Mouse (Mus musculus) forebrain, embryonic 12.5 days (tissue): ENCODE results near the gene Tmem40. TPM values are rescaled to one million over a fixed set of nuclear protein-coding genes. Genes with fewer than 3 reads are reported as not detected.

ENCODE experiments used
- ATAC-seq: fragments of 200-750 bp; cut with Nextera tagmentation; 2 replicates; pipeline ENCODE4 v1.8.0; 2017; ENCODE audit warnings: moderate TSS enrichment; ENCODE audit not compliant: low FRiP score
- H3K27ac ChIP-seq: fragments of 300-500 bp; sonication (generic); 2 replicates; pipeline ENCODE4 v1.5.1; 2016; ENCODE audit warnings: mild to moderate bottlenecking
- H3K27me3 ChIP-seq: fragments of 300-500 bp; sonication (generic); 2 replicates; pipeline ENCODE4 v1.6.1; 2016; ENCODE audit warnings: mild to moderate bottlenecking
- H3K36me3 ChIP-seq: fragments of 300-500 bp; sonication (generic); replicated peaks from 2 replicates; pipeline ENCODE4 v1.6.1; 2016; ENCODE audit warnings: mild to moderate bottlenecking
- H3K4me1 ChIP-seq: fragments of 300-500 bp; sonication (generic); 2 replicates; pipeline ENCODE4 v1.6.1; 2016
- H3K4me2 ChIP-seq: fragments of 300-500 bp; sonication (generic); 2 replicates; pipeline ENCODE4 v1.6.1; 2016; ENCODE audit warnings: mild to moderate bottlenecking, moderate library complexity
- H3K4me3 ChIP-seq: fragments of 300-500 bp; sonication (generic); replicated peaks from 2 replicates; pipeline ENCODE4 v1.5.1; 2016; ENCODE audit warnings: mild to moderate bottlenecking
- H3K9ac ChIP-seq: fragments of 300-500 bp; sonication (generic); 2 replicates; pipeline ENCODE4 v1.6.1; 2016; ENCODE audit warnings: mild to moderate bottlenecking
- H3K9me3 ChIP-seq: fragments of 300-500 bp; sonication (generic); 2 replicates; pipeline ENCODE4 v1.6.1; 2016
- WGBS: fragments of 180-500 bp; shearing (Covaris S2); methylation state at CpG from one replicate; pipeline ENCODE4 v1.1.7; 2016; 5-methylcytosine and 5-hydroxymethylcytosine counted together
- microRNA-seq: library from miRNA; unstranded; fragments of <30 nt; microRNA quantifications from one replicate; pipeline ENCODE4, GENCODE M21; 2017
- polyA plus RNA-seq: library from polyadenylated mRNA; unstranded; fragments of >200 nt; fragmentation: Nextera tagmentation; extraction: Ambion mirVana; gene quantifications from 2 replicates; pipeline ENCODE4 v1.2.1, GENCODE M21; 2016

Tmem40 gene
- polyA plus RNA-seq, 1 experiment from 2014 or later = 0.87 TPM

DNA sequence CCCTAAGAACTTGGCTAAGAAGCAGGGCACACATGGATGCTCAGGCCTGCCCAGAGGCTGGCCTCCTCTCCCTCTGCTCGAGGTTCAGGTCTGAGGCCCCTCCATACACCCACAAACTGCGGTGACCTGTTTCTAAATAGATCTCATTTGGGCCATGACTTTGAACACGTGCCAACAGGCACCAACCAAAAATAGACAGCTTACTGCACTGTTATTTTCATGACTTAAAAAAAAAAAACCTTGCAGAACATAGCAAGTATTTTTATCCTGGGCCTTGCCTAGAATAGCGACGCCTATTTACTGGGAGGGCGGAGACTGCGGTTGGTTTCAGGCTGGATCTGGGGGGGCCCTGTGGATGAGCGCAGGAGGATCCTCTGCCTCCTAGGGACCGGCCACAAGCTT is 67.8 kb downstream of the Tmem40 start:
- no peaks in the 10 kb centered on the region for H3K36me3 ChIP-seq
- H3K4me1 ChIP-seq = no peaks in the 10 kb centered on the region; the same call in 1 of the 2 replicates
- 59% methylated on average over 9 of the region's 9 CpGs for WGBS

GRCm38 (mm10) chr6:115692963-115693730 is 69.1 kb downstream of the Tmem40 start:
- Histone ChIP-seq H3K4me1 (no peaks in the 10 kb centered on the region; the same call in 1 of the 2 replicates), H3K9ac (no peak overlapping the region), H3K36me3 (no peaks in the 10 kb centered on the region), H3K27me3 (no peaks in the 10 kb centered on the region), H3K27ac (no peak overlapping the region), H3K4me2 (no peak overlapping the region), H3K4me3 (no peak overlapping the region), H3K9me3 (no peaks in the 10 kb centered on the region)
- no peak for ATAC-seq
- WGBS = 68% methylated on average over 5 of the region's 5 CpGs

More for the DNA sequence above, 67.8 kb downstream of the Tmem40 start:
- H3K27ac ChIP-seq = no peak overlapping the region
- no peaks in the 10 kb centered on the region for H3K9me3 ChIP-seq
- ATAC-seq = no peak
- H3K9ac ChIP-seq = no peak overlapping the region
- no peak overlapping the region for H3K4me3 ChIP-seq
- H3K4me2 ChIP-seq = no peak overlapping the region
- no peaks in the 10 kb centered on the region for H3K27me3 ChIP-seq

DNA sequence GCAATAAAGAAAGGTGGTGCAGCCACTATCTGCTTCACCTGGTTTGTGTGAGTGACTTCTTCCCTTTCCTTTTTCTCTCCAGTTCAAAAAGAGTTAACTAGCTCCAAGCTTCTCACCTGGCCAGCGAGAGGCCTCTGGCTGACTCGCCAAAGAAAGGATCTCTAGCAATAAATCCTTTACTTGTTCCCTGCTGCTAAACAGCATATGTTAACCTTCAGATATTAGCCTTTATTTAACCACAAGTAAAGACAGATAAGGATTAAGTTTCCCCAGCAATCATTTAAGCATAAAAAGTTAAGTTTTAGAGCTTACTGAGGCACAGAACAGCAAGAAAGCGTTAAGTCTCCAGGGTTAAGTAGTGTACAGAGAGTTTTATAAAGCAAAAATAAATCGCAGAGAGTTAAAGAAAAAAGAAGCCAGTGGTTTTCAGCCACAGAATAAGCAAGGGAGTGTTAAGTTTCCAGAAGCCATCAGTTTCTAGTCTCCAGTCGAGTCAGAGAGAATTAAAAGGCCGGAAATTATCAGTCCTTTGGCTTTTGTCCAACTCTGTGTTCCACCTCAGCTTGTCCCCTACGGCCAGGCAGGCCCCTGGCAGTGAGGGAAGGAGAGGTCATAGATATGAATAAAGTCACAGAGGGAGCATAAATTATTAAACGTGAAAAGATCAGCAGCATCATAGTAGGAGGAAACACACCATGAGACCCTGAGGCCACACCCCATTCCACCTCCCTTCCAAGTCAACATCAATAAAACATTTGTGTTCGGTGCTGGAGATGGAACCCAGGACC is 69.9 kb downstream of the Tmem40 start:
- Histone ChIP-seq H3K4me1 (no peaks in the 10 kb centered on the region), H3K27ac (no peak overlapping the region), H3K36me3 (no peaks in the 10 kb centered on the region), H3K4me2 (no peak overlapping the region), H3K4me3 (no peak overlapping the region), H3K9ac (no peak overlapping the region), H3K9me3 (no peaks in the 10 kb centered on the region), H3K27me3 (no peaks in the 10 kb centered on the region)
- 66% methylated on average over 9 of the region's 9 CpGs for WGBS
- ATAC-seq = no peak

- Histone ChIP-seq H3K9ac (no peak overlapping the region), H3K36me3 (no peaks in the 10 kb centered on the region), H3K9me3 (0 out of 2 replicates have a peak, but pooled peaks cover 4% of the 10 kb centered on the region), H3K27me3 (no peaks in the 10 kb centered on the region), H3K4me2 (no peak overlapping the region), H3K4me3 (no peak overlapping the region), H3K27ac (no peak overlapping the region), H3K4me1 (no peaks in the 10 kb centered on the region)
- WGBS = 95% methylated on average over 4 of the region's 4 CpGs
- no peak for ATAC-seq
These were observed 72.1 kb downstream of the Tmem40 start for GRCm38 (mm10) chr6:115690105-115690504.

GRCm38 (mm10) chr6:115688589-115688988 is 73.6 kb downstream of the Tmem40 start:
- no peak overlapping the region for H3K4me3 ChIP-seq
- no peaks in the 10 kb centered on the region for H3K4me1 ChIP-seq
- H3K36me3 ChIP-seq = no peaks in the 10 kb centered on the region
- H3K9ac ChIP-seq = no peak overlapping the region
- no peak for ATAC-seq
- 0 out of 2 replicates have a peak, but pooled peaks cover 4% of the 10 kb centered on the region for H3K9me3 ChIP-seq
- H3K27ac ChIP-seq = no peak overlapping the region
- H3K27me3 ChIP-seq = no peaks in the 10 kb centered on the region
- 92% methylated on average over 4 of the region's 4 CpGs for WGBS
- no peak overlapping the region for H3K4me2 ChIP-seq

DNA sequence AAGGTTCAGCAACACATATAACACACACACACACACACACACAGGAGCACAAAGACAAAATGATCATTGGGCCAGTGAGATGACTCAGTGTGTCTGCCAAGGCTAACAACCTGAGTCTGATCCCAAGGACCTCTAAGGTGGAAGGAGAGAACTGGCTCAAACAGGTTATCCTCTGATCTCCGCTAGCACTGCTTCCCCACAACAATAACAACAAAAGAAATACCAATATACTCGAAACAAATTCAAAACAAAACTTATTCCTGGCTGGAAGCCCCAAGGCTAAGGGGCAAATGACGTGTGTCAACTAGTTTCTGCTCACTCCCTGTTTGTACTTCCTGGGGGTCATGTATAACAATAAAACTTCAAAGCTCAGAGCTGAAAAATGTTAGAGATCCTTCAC is 74.5 kb downstream of the Tmem40 start:
- H3K4me3 ChIP-seq = no peak overlapping the region
- no peak for ATAC-seq
- H3K9me3 ChIP-seq = 0 out of 2 replicates have a peak, but pooled peaks cover 4% of the 10 kb centered on the region
- H3K36me3 ChIP-seq = no peaks in the 10 kb centered on the region
- H3K27me3 ChIP-seq = no peaks in the 10 kb centered on the region
- 59% methylated on average over 3 of the region's 3 CpGs for WGBS
- H3K9ac ChIP-seq = no peak overlapping the region
- no peak overlapping the region for H3K27ac ChIP-seq
- H3K4me2 ChIP-seq = no peak overlapping the region
- H3K4me1 ChIP-seq = no peaks in the 10 kb centered on the region

DNA sequence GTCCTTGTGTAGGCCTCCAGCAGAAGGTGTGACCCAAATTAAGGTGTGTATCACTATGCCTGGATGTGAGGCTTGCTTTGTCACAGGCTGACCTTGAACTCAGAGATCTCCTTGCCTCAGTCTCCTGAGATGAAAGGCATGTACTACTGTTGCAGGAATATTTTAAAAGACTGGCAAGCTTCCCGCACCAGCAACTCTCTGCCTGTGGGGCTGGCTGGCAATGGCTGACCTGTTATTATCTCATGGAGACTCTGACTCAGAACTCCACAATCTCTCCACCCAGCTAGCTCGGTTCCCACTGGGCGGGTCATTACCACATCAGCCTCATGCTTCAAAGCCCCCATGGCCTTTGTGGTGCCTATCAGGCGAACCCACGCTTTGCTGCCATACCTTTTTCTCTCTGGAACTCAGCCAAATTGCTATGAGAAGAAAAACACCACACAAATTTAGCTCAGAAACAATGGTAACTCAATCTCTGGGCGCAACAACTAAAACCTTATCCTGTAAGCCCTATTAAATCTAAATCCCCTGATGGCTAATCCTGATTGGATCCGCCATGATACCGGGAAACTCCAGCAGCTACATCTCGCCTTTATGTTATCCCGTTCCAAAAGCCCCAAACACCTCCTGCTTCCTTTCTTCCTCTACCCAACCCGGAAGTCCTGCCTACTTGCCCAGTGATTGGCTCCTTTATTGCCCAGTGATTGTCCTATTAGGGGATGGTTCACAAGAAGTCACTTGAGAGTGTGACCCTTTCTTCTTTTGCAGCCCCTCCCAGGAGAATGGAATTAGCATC is 77.2 kb downstream of the Tmem40 start:
- no peak overlapping the region for H3K27ac ChIP-seq
- 47% methylated on average over 11 of the region's 11 CpGs for WGBS
- 0 out of 2 replicates have a peak, but pooled peaks cover 4% of the 10 kb centered on the region for H3K9me3 ChIP-seq
- no peaks in the 10 kb centered on the region for H3K27me3 ChIP-seq
- no peak overlapping the region for H3K4me3 ChIP-seq
- no peaks in the 10 kb centered on the region for H3K36me3 ChIP-seq
- H3K4me2 ChIP-seq = no peak overlapping the region
- H3K4me1 ChIP-seq = no peaks in the 10 kb centered on the region
- ATAC-seq = no peak
- no peak overlapping the region for H3K9ac ChIP-seq

- ATAC-seq = no peak
- H3K27me3 ChIP-seq = no peaks in the 10 kb centered on the region
- H3K9ac ChIP-seq = no peak overlapping the region
- no peaks in the 10 kb centered on the region for H3K36me3 ChIP-seq
- no peak overlapping the region for H3K4me3 ChIP-seq
- no peak overlapping the region for H3K4me2 ChIP-seq
- WGBS = 92% methylated on average over 2 of the region's 2 CpGs
- H3K9me3 ChIP-seq = 0 out of 2 replicates have a peak, but pooled peaks cover 4% of the 10 kb centered on the region
- H3K27ac ChIP-seq = no peak overlapping the region
- no peaks in the 10 kb centered on the region for H3K4me1 ChIP-seq
These were observed 77.9 kb downstream of the Tmem40 start for GRCm38 (mm10) chr6:115684271-115684670.

DNA sequence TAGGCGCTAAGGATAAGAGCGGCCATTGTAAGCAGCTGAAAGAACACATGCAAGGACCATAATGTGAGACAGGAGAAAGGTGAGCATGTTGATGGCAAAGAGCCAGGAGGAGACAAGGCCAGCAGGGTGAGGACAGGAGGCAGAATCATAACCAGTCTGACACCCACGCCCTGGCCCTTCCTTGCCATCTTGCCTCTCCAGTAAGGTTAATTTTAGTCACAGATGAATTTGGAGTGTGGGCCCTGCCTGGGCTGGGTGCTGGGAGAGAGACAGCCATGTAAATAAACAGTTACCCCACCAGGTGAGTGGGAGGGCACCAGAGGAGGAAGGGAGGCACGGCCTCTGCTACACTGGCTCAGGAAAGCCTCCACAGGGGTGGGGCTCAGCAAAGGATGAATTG is 81.1 kb downstream of the Tmem40 start:
- Histone ChIP-seq H3K9ac (no peak overlapping the region), H3K27me3 (no peaks in the 10 kb centered on the region), H3K4me3 (no peak overlapping the region), H3K4me2 (no peak overlapping the region), H3K4me1 (peaks cover 6% of the 10 kb centered on the region), H3K36me3 (no peaks in the 10 kb centered on the region), H3K9me3 (no peaks in the 10 kb centered on the region), H3K27ac (no peak overlapping the region)
- ATAC-seq = no peak
- WGBS = 92% methylated on average over 4 of the region's 4 CpGs

Small RNAs within 50 kb of the gene (microRNA-seq; reads per million reads assigned to microRNA genes)
- not detected for gene Mir7660

Other genes starting within 250 kb of the Tmem40 start
- 30.3 and 30.9 TPM in 2 replicates for gene Tsen2, start 217.7 kb downstream of the Tmem40 start, polyA plus RNA-seq
- 0.28 and 0.32 TPM in 2 replicates for gene Mkrn2os, start 169.8 kb downstream of the Tmem40 start, polyA plus RNA-seq
- gene Mkrn2, start 160.5 kb downstream of the Tmem40 start, polyA plus RNA-seq = 26.5 and 28.2 TPM in 2 replicates
- 155 and 156 TPM in 2 replicates for gene Raf1, start 85.8 kb downstream of the Tmem40 start, polyA plus RNA-seq
- gene Cand2, start 12.1 kb upstream of the Tmem40 start, polyA plus RNA-seq = 40.8 and 43.1 TPM in 2 replicates
- 1,718 and 1,828 TPM in 2 replicates for gene Rpl32, start 46.3 kb upstream of the Tmem40 start, polyA plus RNA-seq
- gene Efcab12, start 76.0 kb upstream of the Tmem40 start, polyA plus RNA-seq = 1.7 and 2.3 TPM in 2 replicates
- 28.7 TPM in 2 replicates for gene Mbd4, start 91.0 kb upstream of the Tmem40 start, polyA plus RNA-seq
- 29.9 and 30.5 TPM in 2 replicates for gene Ift122, start 91.1 kb upstream of the Tmem40 start, polyA plus RNA-seq
- 0.43 TPM in 1 of 2 replicates, not detected in the other for gene Rho, start 169.3 kb upstream of the Tmem40 start, polyA plus RNA-seq
- not detected in 2 replicates for gene H1foo, start 182.5 kb upstream of the Tmem40 start, polyA plus RNA-seq
- 18.8 and 19.2 TPM in 2 replicates for gene Plxnd1, start 232.6 kb upstream of the Tmem40 start, polyA plus RNA-seq